In genomic region chr5:138755121-138755452, GRCm38 (mm10) we compare ENCODE assay signal across 8 mouse cellular contexts. TPM values are rescaled to one million over a fixed set of nuclear protein-coding genes. Genes with fewer than 3 reads are reported as not detected.
DNase-seq lines count a peak whose midpoint lies in the region; ATAC-seq and TF ChIP-seq lines count a peak whose summit lies in the region.

No protein-coding gene starts in this region.

- peak overlapping the region; percentile 61 to 74 for H3K4me3 ChIP-seq in heart, embryonic 14.5 days (ENCODE audit: control insufficient read depth in 1 of 2, insufficient read depth in 1 of 2, low read depth in 1 of 2, low read length in 2 of 2)
- peak overlapping the region; percentile 61 for H3K4me3 ChIP-seq in ES-Bruce4 (ENCODE audit: low read depth, low read length)
- peak overlapping the region; percentile 81 for H3K4me3 ChIP-seq in forebrain, embryonic 15.5 days
- peak overlapping the region; percentile 54 for H3K4me3 ChIP-seq in liver, embryonic 15.5 days (replicated peaks)

- no peak for TF ChIP-seq CTCF in ES-Bruce4 (IDR thresholded peaks at IDR 0.05; ENCODE audit: low read depth, low read length)

- H3K27me3 ChIP-seq in heart, embryonic 14.5 days (ENCODE audit: control insufficient read depth, insufficient read depth, low read length): peaks cover 34% of the 10 kb centered on the region
- no peaks in the 10 kb centered on the region for H3K27me3 ChIP-seq in ES-Bruce4 (ENCODE audit: control insufficient read depth, insufficient read depth, low read length, poor library complexity, severe bottlenecking)
- H3K27me3 ChIP-seq in forebrain, embryonic 15.5 days: no peaks in the 10 kb centered on the region
- H3K27me3 ChIP-seq in liver, embryonic 15.5 days: peaks cover 68% of the 10 kb centered on the region

- no peak for ATAC-seq in heart, embryonic 14.5 days (ENCODE audit: insufficient number of reproducible peaks, insufficient read depth, low FRiP score, low read depth)
- ATAC-seq in forebrain, embryonic 15.5 days (replicated peaks): no peak
- ATAC-seq in liver, embryonic 15.5 days (ENCODE audit: insufficient read depth): no peak

- peak overlapping the region; percentile 96 for H3K4me2 ChIP-seq in heart, embryonic 14.5 days (ENCODE audit: low read length)
- H3K4me2 ChIP-seq in forebrain, embryonic 15.5 days (replicated peaks): peak overlapping the region; percentile 84
- peak overlapping the region; percentile 64 for H3K4me2 ChIP-seq in liver, embryonic 15.5 days

- peak overlapping the region; percentile 83 for H3K9ac ChIP-seq in heart, embryonic 14.5 days (ENCODE audit: low read length)
- H3K9ac ChIP-seq in ES-Bruce4 (ENCODE audit: low read depth, poor library complexity, severe bottlenecking): peak overlapping the region; percentile 78
- peak overlapping the region; percentile 97 for H3K9ac ChIP-seq in forebrain, embryonic 15.5 days (replicated peaks)
- no peak overlapping the region for H3K9ac ChIP-seq in liver, embryonic 15.5 days

- TF ChIP-seq EP300 in ES-Bruce4 (IDR thresholded peaks at IDR 0.05; ENCODE audit: insufficient read depth, low read depth, low read length): no peak

- intact Hi-C loops in heart, postnatal 25 days (cut with DNase I): no loop called here

- DNase-seq in heart, postnatal 25 days (ENCODE audit: low spot score): no peak
- no peak for DNase-seq in frontal cortex, postnatal 25 days (ENCODE audit: low spot score in 2 of 2)
- DNase-seq in cerebellum, adult 11-12 months: no peak
- no peak for DNase-seq in adrenal gland, adult (ENCODE audit: inconsistent age in 2 of 2, low spot score in 1 of 2)

- H3K9me3 ChIP-seq in heart, embryonic 14.5 days (ENCODE audit: control insufficient read depth, low read length): no peaks in the 10 kb centered on the region
- no peaks in the 10 kb centered on the region for H3K9me3 ChIP-seq in ES-Bruce4 (replicated peaks; ENCODE audit: control insufficient read depth, insufficient read depth, low read length, poor library complexity, severe bottlenecking)
- H3K9me3 ChIP-seq in forebrain, embryonic 15.5 days: no peaks in the 10 kb centered on the region
- H3K9me3 ChIP-seq in liver, embryonic 15.5 days (replicated peaks): no peaks in the 10 kb centered on the region

- H3K27ac ChIP-seq in heart, embryonic 14.5 days (replicated peaks in 1 of 2; ENCODE audit: control insufficient read depth in 1 of 2, insufficient read depth in 1 of 2, low read depth in 2 of 2, low read length in 2 of 2): peak overlapping the region in 1 of 2 experiments; percentile 84; a peak in 1 of 4 replicates
- no peak overlapping the region for H3K27ac ChIP-seq in ES-Bruce4 (ENCODE audit: insufficient read depth, low read length)
- H3K27ac ChIP-seq in forebrain, embryonic 15.5 days (replicated peaks): peak overlapping the region; percentile 99
- no peak overlapping the region for H3K27ac ChIP-seq in liver, embryonic 15.5 days (replicated peaks)

- peaks cover 8% of the 10 kb centered on the region; the same call in 1 of the 2 replicates for H3K36me3 ChIP-seq in heart, embryonic 14.5 days (ENCODE audit: control insufficient read depth, insufficient read depth, low read length)
- no peaks in the 10 kb centered on the region for H3K36me3 ChIP-seq in ES-Bruce4 (ENCODE audit: control insufficient read depth, insufficient read depth, low read length, poor library complexity, severe bottlenecking)
- H3K36me3 ChIP-seq in forebrain, embryonic 15.5 days: peaks cover 21% of the 10 kb centered on the region
- no peaks in the 10 kb centered on the region for H3K36me3 ChIP-seq in liver, embryonic 15.5 days (replicated peaks)

- under 1% methylated on average over 26 of the region's 34 CpGs for WGBS in heart, embryonic 14.5 days
- under 1% methylated on average over 33 of the region's 34 CpGs for WGBS in forebrain, embryonic 15.5 days
- 1% methylated on average over 31 of the region's 34 CpGs for WGBS in liver, embryonic 15.5 days (ENCODE audit: insufficient replicate concordance)

- H3K4me1 ChIP-seq in heart, embryonic 14.5 days (ENCODE audit: control insufficient read depth in 2 of 2, insufficient read depth in 2 of 2, low read length in 2 of 2): peaks cover 14 to 19% of the 10 kb centered on the region in 2 experiments
- no peaks in the 10 kb centered on the region for H3K4me1 ChIP-seq in ES-Bruce4 (ENCODE audit: control insufficient read depth, insufficient read depth, low read length)
- peaks cover 59% of the 10 kb centered on the region for H3K4me1 ChIP-seq in forebrain, embryonic 15.5 days
- peaks cover 8% of the 10 kb centered on the region; the same call in 1 of the 2 replicates for H3K4me1 ChIP-seq in liver, embryonic 15.5 days (replicated peaks)

- TF ChIP-seq POLR2A in ES-Bruce4 (IDR thresholded peaks at IDR 0.05; ENCODE audit: insufficient read depth, low read length): no peak

RNA-seq across cellular contexts. Expression of gene Fam20c, which starts 0.8 kb away (rescaled TPM):
- 7.7 and 8.7 TPM in 2 replicates for polyA plus RNA-seq in heart, embryonic 14.5 days (2014; fragmentation: Nextera tagmentation; extraction: Ambion mirVana)
- 10 to 100 TPM; 10.7 to 12.2 TPM for total RNA-seq in heart, postnatal 25 days (2021)
- 0.88 and 1.1 TPM in 2 replicates for polyA plus RNA-seq in ES-Bruce4 (2011; ENCODE audit: insufficient read depth, insufficient read length, low read depth, missing spikeins)
- 43.7 and 47.3 TPM in 2 replicates for polyA plus RNA-seq in forebrain, embryonic 15.5 days (2015; fragmentation: Nextera tagmentation; extraction: Ambion mirVana)
- polyA plus RNA-seq in liver, embryonic 15.5 days (2015; fragmentation: Nextera tagmentation; extraction: Ambion mirVana): 11.1 and 14.3 TPM in 2 replicates
